Mouse (Mus musculus) thymus, postnatal 10 days (tissue): ENCODE data around the gene Slc25a13.

Source experiments
- DNase-seq, 2 experiments: peaks; one replicate each; pipeline ENCODE4 v3.0.0; 2021; ENCODE audit warnings: low spot score in 2 of 2

Slc25a13 gene

DNA sequence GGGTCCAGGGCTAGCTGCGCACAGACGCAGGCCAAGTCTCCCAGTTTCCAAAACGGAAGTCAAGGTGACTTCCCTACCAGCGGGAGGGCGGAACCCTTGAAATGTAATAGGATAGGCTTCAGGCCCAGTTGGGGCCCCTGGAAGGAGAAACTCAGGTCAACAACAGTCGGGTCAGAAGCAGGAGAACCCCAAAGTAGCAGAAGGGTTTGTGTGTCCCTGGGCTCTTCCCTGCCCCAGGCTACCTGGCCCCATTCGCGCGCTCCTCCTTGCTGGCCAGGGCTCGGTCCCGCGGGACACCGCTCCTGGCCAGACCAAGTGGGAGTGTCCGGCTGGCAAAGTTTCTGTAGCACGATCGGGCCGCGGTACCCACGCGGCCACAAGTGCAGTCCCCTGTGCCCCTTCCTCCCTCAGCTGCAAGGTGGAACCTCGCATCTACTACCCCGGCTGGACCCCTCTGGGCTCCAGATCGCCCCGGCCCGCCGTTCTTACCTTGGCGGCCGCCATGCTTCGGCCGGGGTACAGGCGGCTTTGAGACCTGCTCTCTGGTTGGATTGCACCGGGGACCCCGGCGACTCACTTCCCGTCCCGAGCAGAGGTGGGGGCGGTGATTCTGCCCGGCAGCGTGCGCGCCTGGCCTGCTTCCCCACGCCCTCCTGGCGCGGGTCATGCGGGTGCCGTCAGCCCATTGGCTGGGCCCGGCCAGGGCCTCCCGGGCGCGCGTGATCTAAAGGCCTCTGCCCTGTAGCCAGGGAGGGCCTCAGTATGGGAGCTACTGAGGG is at the start of gene Slc25a13:
Slc25a13 (minus strand) TSS at position 667 of the 779 bp plus-strand sequence.
- DNase-seq = peak; percentile 47 to 52

GRCm38 (mm10) chr6:6265761-6266160 is 48.8 kb upstream of the Slc25a13 start:
- no peak for DNase-seq

DNA sequence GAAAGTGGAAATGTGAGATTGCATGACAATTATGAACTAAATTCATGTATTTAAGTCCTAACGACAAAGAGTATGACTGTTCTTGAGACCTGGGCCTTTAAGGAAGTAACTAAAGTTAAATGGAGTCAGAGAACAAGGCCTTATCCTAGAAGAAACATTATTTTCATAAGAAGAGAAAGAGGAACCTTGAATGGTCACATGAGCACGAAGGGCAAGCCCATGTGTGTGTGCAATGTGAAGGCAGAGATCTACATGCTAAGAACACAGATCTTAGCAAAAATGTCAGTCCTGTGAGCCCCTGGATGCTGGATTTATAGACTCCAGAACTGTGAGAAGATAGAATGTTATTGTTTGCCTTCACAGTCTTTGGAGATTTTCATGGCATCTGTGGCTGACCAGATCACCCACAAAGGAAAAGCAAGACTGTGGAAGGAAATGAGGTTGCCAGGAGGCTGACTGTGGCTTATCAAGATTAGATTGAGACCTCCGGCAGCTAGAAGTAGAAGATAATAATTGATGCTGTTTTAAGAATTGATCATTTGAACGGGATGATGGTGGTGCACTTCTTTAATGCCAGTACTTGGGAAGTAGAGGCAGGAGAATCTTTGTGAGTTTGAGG is 46.4 kb upstream of the Slc25a13 start:
- no peak for DNase-seq

GRCm38 (mm10) chr6:6260917-6261316 is 43.9 kb upstream of the Slc25a13 start:
- DNase-seq = no peak

DNA sequence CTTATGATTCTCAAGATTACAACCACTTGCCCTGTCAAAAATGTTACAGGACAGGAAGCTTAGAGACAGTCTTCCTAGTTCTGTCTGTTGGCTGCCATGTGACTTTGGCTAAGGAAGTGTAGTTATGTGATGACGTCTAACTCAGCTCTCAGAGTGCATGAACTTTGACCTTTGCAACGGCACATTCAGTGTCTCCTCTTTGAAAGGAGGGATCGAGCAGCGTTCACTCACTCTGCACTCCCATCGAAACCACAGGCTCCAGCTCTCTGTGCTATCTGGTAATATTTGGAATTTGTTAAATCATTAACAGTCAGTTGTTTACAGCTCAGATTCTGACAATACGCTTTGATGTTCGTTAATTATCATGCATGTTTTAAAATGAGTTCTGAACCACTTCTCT is 31.5 kb upstream of the Slc25a13 start:
- no peak for DNase-seq

DNA sequence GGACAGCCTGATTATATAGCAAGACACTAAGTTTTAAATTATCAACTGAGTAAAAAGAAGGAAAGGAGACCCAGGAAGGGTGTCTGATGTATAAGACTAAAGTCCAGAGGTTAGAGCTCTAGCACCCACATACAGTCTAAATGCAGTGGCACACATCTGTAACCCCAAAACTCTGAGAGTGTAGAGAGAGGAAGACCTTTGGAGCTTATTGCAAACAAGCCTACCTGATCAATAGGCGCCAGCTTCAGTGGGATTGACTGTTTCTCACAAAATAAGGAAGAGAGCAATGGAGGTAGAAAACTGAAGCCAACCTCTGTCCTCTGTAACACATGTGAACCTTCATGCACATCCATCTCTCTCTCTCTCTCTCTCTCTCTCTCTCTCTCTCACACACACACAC is 26.9 kb upstream of the Slc25a13 start:
- DNase-seq = no peak

GRCm38 (mm10) chr6:6242114-6242513 is 25.1 kb upstream of the Slc25a13 start:
- DNase-seq = no peak

DNA sequence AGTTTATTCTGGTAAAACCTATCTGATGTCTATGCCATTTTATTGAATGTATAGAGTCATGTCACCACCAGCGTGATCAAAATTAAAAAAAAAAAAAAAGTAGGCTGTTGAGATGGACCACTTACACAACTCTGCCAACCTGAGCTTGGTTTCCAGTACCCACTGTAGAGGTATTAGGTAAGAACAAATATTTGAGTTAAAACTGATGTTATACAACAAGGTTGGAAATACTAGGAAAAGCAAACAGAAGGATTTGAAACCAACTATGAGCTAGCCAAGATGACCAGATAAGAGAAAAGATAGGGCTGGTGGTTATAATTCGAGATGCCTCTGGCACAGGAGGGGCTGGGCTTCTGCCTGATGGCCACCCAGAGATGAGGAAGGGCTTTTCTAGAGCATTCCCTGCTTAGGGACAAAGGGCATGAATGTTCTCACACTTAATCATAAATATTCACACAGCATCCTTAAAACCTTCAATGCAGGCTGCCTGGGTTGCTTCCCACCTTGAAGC is 19.9 kb upstream of the Slc25a13 start:
- DNase-seq = no peak

- no peak for DNase-seq
These were observed 13.3 kb upstream of the Slc25a13 start for GRCm38 (mm10) chr6:6230262-6230661.

GRCm38 (mm10) chr6:6222721-6223120 is 5.7 kb upstream of the Slc25a13 start:
- no peak for DNase-seq

GRCm38 (mm10) chr6:6220574-6220973 is 3.6 kb upstream of the Slc25a13 start:
- no peak for DNase-seq

DNA sequence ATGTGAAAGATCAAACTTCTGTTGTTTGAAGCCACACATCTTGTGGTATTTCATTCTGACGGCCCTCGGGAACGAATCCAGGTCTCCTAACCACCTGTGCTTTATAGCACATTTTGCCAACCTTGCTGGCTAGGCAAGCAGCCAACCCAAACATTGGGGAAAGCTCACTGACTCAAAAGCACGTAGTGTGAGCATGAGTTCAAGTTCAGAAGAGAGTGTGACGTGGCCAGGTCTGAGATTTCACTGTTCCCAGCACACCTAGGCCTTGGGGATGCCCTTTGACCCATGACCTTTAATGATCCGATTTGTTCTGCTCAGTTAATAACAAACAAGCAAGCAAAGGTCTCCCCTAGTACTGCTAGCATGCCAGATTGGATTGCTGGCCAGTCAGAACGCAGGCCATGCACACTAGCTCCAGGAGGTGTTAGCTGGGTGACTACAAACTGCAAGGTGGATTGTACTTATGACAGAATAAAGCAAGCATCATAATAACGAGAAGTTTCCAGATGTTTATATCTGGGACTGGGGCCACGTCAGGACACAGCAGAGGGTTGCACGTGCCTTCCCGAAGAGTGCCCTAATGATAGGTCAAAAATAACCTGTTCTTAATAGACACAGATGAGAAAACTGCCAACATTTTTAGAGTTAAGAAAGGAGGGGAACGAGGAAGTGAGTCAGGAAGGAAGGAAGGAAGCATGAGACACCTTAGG is 2.8 kb upstream of the Slc25a13 start:
- no peak for DNase-seq

DNA sequence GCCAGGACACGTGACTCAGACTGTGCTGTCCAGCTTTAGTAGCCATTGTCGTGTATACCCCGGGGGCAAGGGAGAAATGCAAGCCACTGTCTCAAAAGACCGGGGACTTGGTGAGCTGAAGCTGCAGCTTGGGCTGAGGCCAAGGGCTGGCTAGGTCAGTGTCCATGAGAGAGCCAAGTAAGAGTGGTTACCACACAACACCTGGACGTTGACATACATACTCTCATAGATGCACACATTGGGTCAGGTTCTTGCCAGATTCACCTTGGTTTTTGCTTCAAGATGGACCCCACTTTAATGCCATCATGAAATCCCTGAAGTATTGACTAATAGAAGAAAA is 283 bp upstream of the Slc25a13 start:
- no peak for DNase-seq

- DNase-seq = no peak
These were observed 860 bp downstream of the Slc25a13 start for GRCm38 (mm10) chr6:6216120-6216506.

DNA sequence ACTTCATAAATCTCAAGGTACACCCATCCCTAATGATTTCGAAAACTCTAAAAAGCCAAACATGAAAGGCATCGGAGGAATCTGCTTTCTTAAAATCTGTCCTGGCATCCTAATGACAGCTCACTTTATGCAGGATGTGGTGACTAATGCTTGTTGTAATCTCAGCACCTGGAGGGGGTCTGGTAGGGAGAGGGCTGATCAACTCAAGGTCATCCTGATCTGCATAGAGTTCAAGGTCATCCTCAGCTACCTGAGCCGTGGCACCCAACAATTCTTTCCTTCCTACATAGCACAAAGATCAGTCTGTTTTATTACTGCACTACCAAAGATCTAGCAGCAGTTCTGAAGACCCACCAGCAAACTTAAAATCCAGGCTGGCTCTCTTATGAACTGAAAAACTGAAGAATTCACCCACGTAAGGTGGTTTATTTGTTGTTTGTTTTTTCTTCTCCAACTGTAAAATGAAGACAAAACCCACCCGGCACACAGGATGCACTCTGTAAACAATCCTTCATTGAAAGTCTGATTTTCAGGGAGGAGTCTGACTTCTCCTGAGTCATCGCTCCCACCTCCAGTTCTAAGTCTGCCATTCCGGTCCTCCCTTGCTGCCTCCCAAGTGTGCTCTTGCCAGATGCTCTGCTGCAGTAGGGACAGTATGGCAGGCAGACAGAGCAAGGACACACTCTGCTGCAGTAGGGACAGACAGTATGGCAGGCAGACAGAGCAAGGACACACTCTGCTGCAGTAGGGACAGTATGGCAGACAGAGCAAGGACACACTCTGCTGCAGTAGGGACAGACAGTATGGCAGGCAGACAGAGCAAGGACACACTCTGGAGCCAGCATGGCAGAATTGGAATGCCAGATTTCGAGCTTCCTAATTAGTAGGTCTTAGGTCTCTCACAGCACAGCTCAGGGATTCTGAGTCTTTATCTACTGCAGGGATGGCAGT is 4.3 kb downstream of the Slc25a13 start:
- DNase-seq = no peak

DNA sequence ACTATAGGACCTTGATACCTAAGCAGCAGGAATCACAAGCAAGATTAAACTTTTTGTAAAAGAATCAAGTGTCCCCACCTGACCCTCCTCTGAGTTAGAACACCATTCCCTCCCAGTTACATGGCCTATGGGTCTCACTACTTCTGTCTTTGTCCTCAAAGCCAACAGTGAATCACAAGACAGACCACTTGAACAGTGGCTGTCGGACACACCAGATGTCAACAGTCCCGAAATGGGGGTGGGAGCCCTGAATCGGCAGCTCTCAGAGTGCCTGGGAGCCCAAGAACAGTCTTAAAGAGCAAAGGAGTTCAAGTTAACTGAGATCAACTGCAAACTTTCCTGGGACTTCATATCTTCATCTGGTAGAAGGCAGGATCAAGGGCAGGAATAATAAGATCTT is 5.0 kb downstream of the Slc25a13 start:
- DNase-seq = no peak

DNA sequence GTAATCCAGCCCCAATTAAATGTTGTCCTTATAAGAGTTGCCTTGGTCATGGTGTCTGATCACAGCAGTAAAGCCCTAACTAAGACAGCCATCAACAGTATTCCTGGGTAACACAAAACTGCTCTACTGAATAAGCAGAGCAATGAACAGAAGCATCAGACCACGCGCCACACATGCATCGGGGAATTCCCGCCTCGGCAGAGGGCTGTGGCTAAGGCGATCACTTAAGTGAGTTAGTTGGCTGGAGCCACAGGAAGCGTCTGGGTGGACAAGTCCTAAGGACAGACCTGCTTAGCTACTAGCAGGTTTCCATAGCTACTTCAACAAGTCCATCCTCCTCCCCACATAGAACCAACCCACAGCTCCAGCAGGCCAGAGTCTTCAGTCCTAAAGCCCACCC is 6.3 kb downstream of the Slc25a13 start:
- no peak for DNase-seq

- DNase-seq = no peak
These were observed 8.5 kb downstream of the Slc25a13 start for GRCm38 (mm10) chr6:6208351-6209059.

GRCm38 (mm10) chr6:6207836-6208235 is 9.1 kb downstream of the Slc25a13 start:
- no peak for DNase-seq

DNA sequence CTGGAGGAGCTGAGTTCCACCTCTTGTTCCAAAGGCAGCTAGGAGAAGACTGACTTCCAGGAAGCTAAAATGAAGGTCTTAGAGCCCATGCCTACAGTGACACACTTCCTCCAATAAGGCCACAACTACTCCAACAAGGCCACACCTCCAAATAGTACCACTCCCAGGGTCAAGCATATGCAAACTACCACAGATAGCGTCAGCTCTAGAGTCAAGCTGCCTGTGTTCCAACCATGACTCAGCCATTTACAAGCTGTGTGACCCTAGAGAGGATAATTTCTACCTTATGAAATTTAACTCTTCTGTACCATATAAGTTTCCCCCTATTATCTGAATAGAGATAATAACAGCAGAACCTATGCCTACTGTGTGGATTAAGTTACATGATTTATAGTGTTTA is 9.6 kb downstream of the Slc25a13 start:
- DNase-seq = no peak

- DNase-seq = no peak
These were observed 11.3 kb downstream of the Slc25a13 start for GRCm38 (mm10) chr6:6205599-6206165.
